Mouse (Mus musculus): ENCODE measurements around the gene Ctps2.

DNA sequence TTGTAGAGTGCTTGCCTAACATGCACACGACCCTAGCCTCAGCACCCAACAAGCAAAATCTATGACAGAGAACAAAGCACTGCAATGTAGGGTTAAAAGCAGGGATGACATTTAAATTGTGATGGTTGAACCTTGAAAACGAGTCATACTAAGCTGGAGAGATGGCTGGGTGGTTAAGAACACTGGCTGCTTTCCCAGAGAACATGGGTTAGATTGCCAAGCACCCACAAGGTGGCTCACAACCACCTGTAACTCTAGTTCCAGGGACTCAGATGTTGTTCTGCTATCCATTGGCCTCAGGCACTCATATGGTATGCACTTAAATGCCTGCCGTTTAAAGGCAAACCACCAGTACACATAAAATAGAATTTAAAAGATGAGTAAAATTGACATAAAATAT, 91.1 kb downstream of the Ctps2 start:
- no peak for TF ChIP-seq CTCF (IDR thresholded peaks at IDR 0.05; ENCODE audit: low read depth, low read length)
- TF ChIP-seq POLR2A (IDR thresholded peaks at IDR 0.05; ENCODE audit: extremely low read depth, insufficient read depth, low read length), result no peak

Measured in liver, adult 2 months (tissue).